Mouse (Mus musculus) kidney, embryonic 14.5 days (tissue): ENCODE data around the gene Adamts9. TPM values are rescaled to one million over a fixed set of nuclear protein-coding genes. Genes with fewer than 3 reads are reported as not detected.

Experiments
- ATAC-seq: fragments of 200-750 bp; cut with Nextera tagmentation; 2 replicates; pipeline ENCODE4 v1.8.0; 2017; ENCODE audit warnings: moderate number of reproducible peaks, mild to moderate bottlenecking, moderate TSS enrichment, moderate library complexity; ENCODE audit not compliant: low FRiP score, low TSS enrichment
- H3K27ac ChIP-seq: fragments of 300-500 bp; sonication (generic); 2 replicates; pipeline ENCODE4 v1.5.1; 2014; ENCODE audit warnings: low read depth, mild to moderate bottlenecking, low read length, moderate library complexity, mixed read lengths
- H3K27me3 ChIP-seq: fragments of 300-500 bp; sonication (generic); 2 replicates; pipeline ENCODE4 v1.6.1; 2014; ENCODE audit warnings: mild to moderate bottlenecking, low read length; ENCODE audit not compliant: control insufficient read depth, insufficient read depth
- H3K36me3 ChIP-seq: fragments of 300-500 bp; sonication (generic); 2 replicates; pipeline ENCODE4 v1.6.1; 2014; ENCODE audit warnings: low read length, mixed read lengths; ENCODE audit not compliant: control insufficient read depth, insufficient read depth
- H3K4me1 ChIP-seq: fragments of 300-500 bp; sonication (generic); 2 replicates; pipeline ENCODE4 v1.6.1; 2014; ENCODE audit warnings: low read length, mixed read lengths; ENCODE audit not compliant: control insufficient read depth, insufficient read depth
- H3K4me2 ChIP-seq: fragments of 300-500 bp; sonication (generic); replicated peaks from 2 replicates; pipeline ENCODE4 v1.6.1; 2014; ENCODE audit warnings: low read depth, mild to moderate bottlenecking, low read length
- H3K4me3 ChIP-seq: fragments of 300-500 bp; sonication (generic); 2 replicates; pipeline ENCODE4 v1.5.1; 2014; ENCODE audit warnings: mild to moderate bottlenecking, low read length
- H3K9ac ChIP-seq: fragments of 300-500 bp; sonication (generic); 2 replicates; pipeline ENCODE4 v1.6.1; 2014; ENCODE audit warnings: low read depth, mild to moderate bottlenecking, low read length, moderate library complexity
- H3K9me3 ChIP-seq: fragments of 300-500 bp; sonication (generic); 2 replicates; pipeline ENCODE4 v1.6.1; 2016; ENCODE audit warnings: low read length; ENCODE audit not compliant: control insufficient read depth
- WGBS: fragments of 180-500 bp; shearing (Covaris S2); extraction: QIAGEN DNeasy Blood & Tissue Kit; methylation state at CpG from one replicate; pipeline ENCODE4 v1.1.7; 2014; 5-methylcytosine and 5-hydroxymethylcytosine counted together
- polyA plus RNA-seq: library from polyadenylated mRNA; unstranded; fragments of >200 nt; fragmentation: Nextera tagmentation; extraction: Ambion mirVana; gene quantifications from 2 replicates; pipeline ENCODE4 v1.2.1, GENCODE M21; 2014

The Adamts9 gene
- polyA plus RNA-seq, 1 experiment from 2014 or later: 19.9 TPM

DNA sequence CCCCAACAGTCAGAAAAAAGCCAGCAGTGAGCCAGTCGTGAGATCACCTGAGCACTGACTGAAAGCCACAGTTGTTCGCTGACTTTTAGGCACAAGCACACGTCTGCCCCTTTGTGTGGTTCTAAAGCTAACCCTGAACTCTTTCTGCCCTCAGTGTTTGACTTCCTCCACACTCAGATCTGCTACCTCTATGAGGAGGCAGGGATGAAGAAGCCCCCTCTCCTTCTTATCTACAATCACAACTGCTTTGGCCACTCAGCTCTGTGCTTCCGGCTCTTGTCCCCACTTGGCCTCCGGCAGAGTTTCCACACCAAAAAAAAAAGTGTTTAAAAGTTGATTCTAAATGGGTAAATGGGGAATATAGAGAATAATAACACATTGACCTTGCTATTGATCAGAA lies 67.2 kb downstream of the Adamts9 start:
- Histone ChIP-seq H3K36me3 (peaks cover 63% of the 10 kb centered on the region), H3K9ac (no peak overlapping the region), H3K9me3 (no peaks in the 10 kb centered on the region), H3K27ac (no peak overlapping the region), H3K4me3 (no peak overlapping the region), H3K27me3 (no peaks in the 10 kb centered on the region), H3K4me2 (no peak overlapping the region), H3K4me1 (peaks cover 5% of the 10 kb centered on the region; the same call in 1 of the 2 replicates)
- no peak for ATAC-seq
- 75% methylated on average over 5 of the region's 5 CpGs for WGBS

DNA sequence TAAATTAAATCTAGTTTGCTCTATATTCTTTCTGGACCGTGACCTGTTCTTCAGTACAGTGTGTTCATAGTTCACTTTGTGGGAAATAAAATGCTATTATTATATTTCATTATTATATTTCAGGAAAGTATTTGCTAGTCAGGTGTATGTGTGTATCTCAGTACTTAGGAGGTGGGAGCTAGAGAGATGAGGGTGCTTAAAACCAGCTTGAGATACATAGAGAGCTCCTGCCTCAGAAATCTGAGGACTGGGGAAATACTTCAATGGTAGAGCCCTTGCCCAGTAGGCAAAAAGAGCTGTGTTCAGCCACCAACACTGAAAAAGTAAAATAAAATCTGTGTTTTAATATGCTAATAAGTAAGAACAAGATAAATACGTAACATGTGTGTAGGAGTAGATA lies 68.0 kb downstream of the Adamts9 start:
- WGBS: 94% methylated on average over 2 of the region's 2 CpGs
- H3K4me1 ChIP-seq: peaks cover 6% of the 10 kb centered on the region; the same call in 1 of the 2 replicates
- no peak overlapping the region for H3K27ac ChIP-seq
- H3K9me3 ChIP-seq: no peaks in the 10 kb centered on the region
- H3K4me3 ChIP-seq: no peak overlapping the region
- H3K27me3 ChIP-seq: no peaks in the 10 kb centered on the region
- no peak overlapping the region for H3K9ac ChIP-seq
- H3K4me2 ChIP-seq: no peak overlapping the region
- ATAC-seq: no peak
- peaks cover 59% of the 10 kb centered on the region for H3K36me3 ChIP-seq

DNA sequence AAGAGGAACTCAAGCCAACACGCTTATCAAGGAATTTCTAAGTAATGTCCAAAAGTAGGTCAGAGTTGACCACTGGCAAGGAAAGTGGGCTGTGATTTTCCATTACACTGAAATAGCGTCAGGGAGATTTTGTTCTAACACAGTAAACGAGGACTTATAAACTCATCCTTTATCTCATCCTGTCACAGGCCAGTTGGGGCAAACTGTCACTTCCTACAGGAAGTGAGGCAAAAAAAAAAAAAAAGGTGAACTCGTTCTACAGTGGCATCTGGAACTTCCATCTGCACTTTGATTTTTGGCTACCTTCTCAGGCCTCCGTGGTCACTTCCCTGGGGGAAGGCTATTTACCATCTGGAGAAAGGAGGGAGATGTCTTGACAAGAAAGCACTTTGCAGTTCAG lies 68.4 kb downstream of the Adamts9 start:
- Histone ChIP-seq H3K4me2 (no peak overlapping the region), H3K36me3 (peaks cover 64% of the 10 kb centered on the region), H3K9me3 (no peaks in the 10 kb centered on the region), H3K27ac (no peak overlapping the region), H3K27me3 (no peaks in the 10 kb centered on the region), H3K4me1 (peaks cover 11% of the 10 kb centered on the region), H3K4me3 (no peak overlapping the region), H3K9ac (no peak overlapping the region)
- WGBS: 62% methylated on average over 5 of the region's 5 CpGs
- ATAC-seq: no peak

DNA sequence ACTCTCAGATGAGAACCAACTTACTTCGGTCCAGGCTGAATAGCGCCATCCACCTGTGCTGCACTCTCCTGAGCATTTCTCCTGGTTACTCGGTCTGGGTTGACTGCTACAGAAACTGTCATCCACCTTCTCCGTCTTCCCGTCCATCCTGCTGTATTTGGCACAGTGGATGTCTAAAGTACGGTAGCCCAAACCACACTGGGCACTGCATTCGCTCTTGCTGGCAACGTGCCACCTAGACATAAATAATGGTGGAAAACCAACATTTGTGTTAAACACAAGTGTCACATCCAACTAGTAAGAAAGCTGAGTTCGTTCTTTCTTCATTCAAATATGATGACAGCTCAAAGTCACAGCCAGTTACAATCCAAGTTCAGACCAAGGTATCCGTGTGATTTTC lies 70.5 kb downstream of the Adamts9 start:
- H3K27me3 ChIP-seq: no peaks in the 10 kb centered on the region
- H3K9me3 ChIP-seq: no peaks in the 10 kb centered on the region
- no peak overlapping the region for H3K27ac ChIP-seq
- H3K4me1 ChIP-seq: peaks cover 16% of the 10 kb centered on the region
- H3K4me2 ChIP-seq: no peak overlapping the region
- no peak for ATAC-seq
- 84% methylated on average over 10 of the region's 10 CpGs for WGBS
- H3K4me3 ChIP-seq: no peak overlapping the region
- H3K9ac ChIP-seq: no peak overlapping the region
- peaks cover 55% of the 10 kb centered on the region for H3K36me3 ChIP-seq

DNA sequence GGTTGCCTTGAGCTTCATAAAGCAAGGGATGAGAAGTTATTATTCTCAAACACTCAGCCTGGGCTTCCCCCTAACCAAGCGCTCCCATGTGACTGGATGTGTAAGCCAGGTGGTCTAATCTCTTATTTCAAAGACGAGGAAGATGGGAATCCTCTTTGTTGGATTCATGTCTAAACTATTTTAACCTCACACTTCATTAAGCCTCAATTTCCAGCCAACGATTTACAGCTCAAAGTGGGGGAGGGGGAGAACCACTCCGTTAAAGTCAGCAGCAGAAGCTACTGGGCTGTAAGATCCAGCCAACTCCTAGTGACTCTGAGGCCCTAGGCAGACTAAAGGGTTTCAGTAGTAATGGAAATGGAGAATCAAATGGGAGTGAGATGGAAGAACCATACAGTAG lies 71.5 kb downstream of the Adamts9 start:
- peak; percentile 32; the same call in 1 of the 2 replicates for ATAC-seq
- no peak overlapping the region for H3K4me2 ChIP-seq
- peaks cover 16% of the 10 kb centered on the region for H3K4me1 ChIP-seq
- H3K36me3 ChIP-seq: peaks cover 51% of the 10 kb centered on the region
- no peak overlapping the region for H3K4me3 ChIP-seq
- no peaks in the 10 kb centered on the region for H3K27me3 ChIP-seq
- H3K9ac ChIP-seq: no peak overlapping the region
- peak overlapping the region; percentile 24; the same call in 1 of the 2 replicates for H3K27ac ChIP-seq
- H3K9me3 ChIP-seq: no peaks in the 10 kb centered on the region
- WGBS: 38% methylated on average over 4 of the region's 4 CpGs

DNA sequence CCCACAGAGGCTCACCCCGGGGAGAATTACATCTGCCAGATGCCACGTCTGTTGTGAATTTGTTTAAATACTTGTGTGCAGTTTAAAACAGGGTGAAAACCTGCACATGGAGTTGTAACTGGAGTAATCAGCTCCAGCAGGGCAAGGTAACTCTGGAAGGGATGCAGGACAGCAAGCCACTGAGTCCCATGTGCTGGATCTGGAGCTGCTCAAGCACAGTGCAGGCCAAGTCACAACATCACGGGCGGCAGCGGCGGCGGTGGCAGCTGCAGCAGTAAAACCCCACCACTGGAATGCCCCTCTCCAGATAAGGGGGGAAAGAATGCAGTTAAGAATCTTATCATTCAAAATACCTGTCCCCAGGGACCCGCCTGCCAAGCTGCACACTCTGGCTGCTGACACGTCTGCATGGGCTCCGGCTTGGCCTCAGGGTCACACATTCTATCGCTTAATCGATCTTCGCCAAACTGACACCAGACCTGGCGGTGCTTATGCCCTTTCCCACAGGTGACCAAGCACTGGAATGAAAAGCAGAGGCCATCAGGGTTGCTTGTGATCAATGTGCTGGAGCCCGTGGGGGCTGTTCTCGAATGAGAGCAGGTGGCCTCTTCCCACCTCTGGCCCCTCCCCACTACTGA lies 73.6 kb downstream of the Adamts9 start:
- H3K4me2 ChIP-seq: no peak overlapping the region
- H3K9me3 ChIP-seq: no peaks in the 10 kb centered on the region
- H3K27me3 ChIP-seq: no peaks in the 10 kb centered on the region
- H3K9ac ChIP-seq: 0 out of 2 replicates have a peak overlapping the region, but pooled peaks have one; percentile 18
- ATAC-seq: peak; percentile 40; the same call in 1 of the 2 replicates
- 41% methylated on average over 16 of the region's 16 CpGs for WGBS
- H3K4me3 ChIP-seq: no peak overlapping the region
- H3K4me1 ChIP-seq: peaks cover 16% of the 10 kb centered on the region
- peaks cover 48% of the 10 kb centered on the region for H3K36me3 ChIP-seq
- peak overlapping the region; percentile 64 for H3K27ac ChIP-seq

DNA sequence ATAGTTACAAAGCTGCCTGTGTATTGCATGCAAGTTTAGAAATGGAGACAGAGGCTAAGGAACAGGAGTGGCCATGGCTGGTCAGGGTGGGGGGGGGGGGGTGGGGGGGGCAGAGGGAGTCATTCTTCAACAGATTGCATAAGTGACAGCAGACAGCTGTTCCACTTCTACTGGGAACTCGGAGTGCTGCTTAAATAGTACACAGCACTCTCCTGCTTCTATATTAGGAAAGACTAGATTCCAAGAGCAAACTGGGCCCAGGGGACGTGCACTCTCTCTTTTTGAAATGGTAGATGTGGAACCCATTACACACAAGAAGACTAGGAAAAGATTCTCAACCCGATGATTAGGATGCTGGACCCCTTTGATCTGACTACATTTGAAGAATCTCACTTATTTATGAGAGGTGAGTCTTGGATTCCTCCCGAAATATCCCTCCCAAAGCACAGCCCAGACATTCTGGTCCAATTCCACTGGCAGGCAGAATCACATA lies 74.2 kb downstream of the Adamts9 start, which contains the start of gene Gm15737:
Gene Gm15737, plus strand, starts transcription at position 269 of the 493 bp plus-strand sequence.
- H3K4me1 ChIP-seq: peaks cover 16% of the 10 kb centered on the region
- 0 out of 2 replicates have a peak within 1 kb of the TSS, but pooled peaks have one; percentile 18 for H3K9ac ChIP-seq
- H3K4me3 ChIP-seq: no peak within 1 kb of the TSS
- peak; percentile 32 for ATAC-seq
- no peaks in the 10 kb centered on the region for H3K27me3 ChIP-seq
- no peaks in the 10 kb centered on the region for H3K9me3 ChIP-seq
- H3K36me3 ChIP-seq: peaks cover 51% of the 10 kb centered on the region
- no peak within 1 kb of the TSS for H3K4me2 ChIP-seq
- 45% methylated on average over 4 of the region's 4 CpGs for WGBS
- peak within 1 kb of the TSS; percentile 64 for H3K27ac ChIP-seq

DNA sequence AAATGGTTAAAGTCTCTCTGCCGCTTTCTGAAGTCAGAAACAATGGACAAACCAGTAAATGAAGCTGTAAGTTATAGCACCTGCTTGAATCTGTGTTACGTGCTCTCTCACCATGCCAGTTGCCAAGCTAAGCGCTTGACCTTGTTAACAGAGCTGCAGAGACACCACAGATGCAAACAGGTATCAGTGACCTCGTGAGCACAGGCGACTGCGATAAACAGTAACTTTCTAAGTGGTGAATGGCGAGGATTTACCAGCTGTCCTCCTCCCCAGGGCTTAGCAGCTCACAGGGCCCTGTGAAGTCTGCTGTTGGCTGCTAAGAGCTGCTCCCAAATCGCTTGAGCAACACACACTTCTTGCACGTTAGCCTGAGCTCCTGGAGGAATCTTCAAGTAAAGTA lies 80.7 kb downstream of the Adamts9 start:
- Histone ChIP-seq H3K4me2 (no peak overlapping the region), H3K27me3 (no peaks in the 10 kb centered on the region), H3K4me1 (0 out of 2 replicates have a peak, but pooled peaks cover 3% of the 10 kb centered on the region), H3K36me3 (peaks cover 62% of the 10 kb centered on the region), H3K4me3 (no peak overlapping the region), H3K9ac (no peak overlapping the region), H3K27ac (no peak overlapping the region), H3K9me3 (no peaks in the 10 kb centered on the region)
- no peak for ATAC-seq
- WGBS: 87% methylated on average over 9 of the region's 9 CpGs

DNA sequence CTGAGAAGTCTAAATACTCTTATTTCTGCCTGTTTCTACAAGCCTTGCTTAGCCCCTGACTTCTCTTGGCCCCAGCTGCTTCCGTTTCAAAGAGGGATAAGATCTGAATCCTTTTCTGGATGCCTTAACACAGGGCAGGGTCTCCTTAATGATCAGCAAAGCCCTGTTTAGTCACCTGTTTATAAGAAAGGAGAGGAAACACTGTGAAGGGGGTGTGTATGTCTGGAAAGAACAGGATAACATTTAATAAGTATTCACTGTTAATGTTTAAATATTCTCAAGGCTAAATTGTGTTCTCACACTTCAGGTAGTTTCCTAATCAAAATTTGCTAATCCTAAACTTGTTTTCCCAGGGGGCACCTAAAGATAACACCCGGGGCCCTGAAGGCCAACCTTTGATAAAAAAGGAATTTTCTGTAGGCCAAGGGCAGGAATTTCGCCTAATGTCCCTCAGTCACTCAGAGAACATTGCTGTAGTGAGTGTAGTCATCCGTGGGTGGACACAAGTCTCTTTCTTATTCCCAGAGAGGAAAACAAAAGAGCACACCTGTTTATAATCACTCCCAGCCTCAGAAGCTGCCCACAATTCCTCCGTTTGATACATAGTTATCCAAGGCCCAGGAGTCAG lies 82.9 kb downstream of the Adamts9 start:
- WGBS: 71% methylated on average over 5 of the region's 5 CpGs
- H3K4me1 ChIP-seq: peaks cover 8% of the 10 kb centered on the region; the same call in 1 of the 2 replicates
- peaks cover 58% of the 10 kb centered on the region for H3K36me3 ChIP-seq
- no peaks in the 10 kb centered on the region for H3K9me3 ChIP-seq
- peak overlapping the region; percentile 42; the same call in 1 of the 2 replicates for H3K27ac ChIP-seq
- no peak overlapping the region for H3K4me2 ChIP-seq
- ATAC-seq: no peak
- H3K4me3 ChIP-seq: no peak overlapping the region
- no peaks in the 10 kb centered on the region for H3K27me3 ChIP-seq
- H3K9ac ChIP-seq: no peak overlapping the region
